Mouse (Mus musculus) testis, adult 2 months (tissue): ENCODE data around the gene Txn1.

Source experiments
- CTCF ChIP-seq: fragments of 200-500 bp; IDR thresholded peaks from 2 replicates; pipeline ENCODE4 v1.5.1; 2012; ENCODE audit warnings: low read depth, mild to moderate bottlenecking, inconsistent platforms, low read length, moderate library complexity; ENCODE audit not compliant: control insufficient read depth, insufficient read depth, insufficient replicate concordance
- POLR2A ChIP-seq: fragments of 200-500 bp; IDR thresholded peaks from 2 replicates; pipeline ENCODE4 v1.6.1; 2012; ENCODE audit warnings: low read depth, mild to moderate bottlenecking, inconsistent platforms, low read length, moderate library complexity; ENCODE audit not compliant: control insufficient read depth

DNA sequence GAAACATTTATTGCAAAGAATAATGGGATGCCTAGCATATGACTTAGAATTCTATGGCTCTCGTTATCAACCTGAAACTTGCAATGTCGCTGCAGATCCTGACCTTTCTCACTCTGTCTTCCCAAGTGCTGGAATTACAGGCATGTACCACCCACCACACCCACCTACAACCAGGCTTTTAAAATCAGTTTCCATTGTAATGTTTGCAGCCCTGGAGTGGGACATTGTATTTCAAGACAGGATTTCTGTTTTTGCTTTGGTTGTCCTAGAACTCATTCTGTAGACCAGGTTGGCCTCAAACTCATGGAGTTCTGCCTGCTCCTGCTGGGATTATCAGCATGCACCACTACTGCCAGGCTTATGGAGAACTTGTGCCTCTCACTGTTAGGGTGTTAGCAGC is 13.3 kb downstream of the Txn1 start:
- TF ChIP-seq POLR2A (no peak), CTCF (no peak)
